Mouse (Mus musculus): ENCODE measurements around the gene Zmiz2.

DNA sequence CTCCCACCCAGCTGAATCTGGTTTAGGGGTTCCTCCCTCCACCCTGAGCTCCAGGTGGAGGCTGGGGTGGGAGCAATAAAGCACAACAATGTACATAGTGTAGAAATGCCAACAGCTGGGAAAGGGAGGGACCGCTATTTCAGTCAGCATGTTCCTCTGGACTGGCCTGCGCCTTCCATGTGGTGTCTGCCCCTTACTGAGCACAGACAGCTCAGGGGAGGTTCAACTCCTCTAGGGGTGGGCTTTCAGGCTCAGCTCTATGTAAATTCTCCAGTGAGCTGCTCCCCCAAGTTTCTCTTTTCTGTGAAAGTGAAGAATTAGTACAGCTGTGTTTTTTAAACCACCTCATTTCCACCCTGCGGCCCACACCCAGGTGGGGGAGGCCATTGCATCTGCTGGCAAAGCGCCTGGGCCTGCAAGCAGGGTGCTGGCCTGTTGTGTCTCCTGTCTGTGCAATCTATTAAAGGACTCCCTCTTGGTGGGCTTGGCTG lies 16.8 kb downstream of the Zmiz2 start:
- no peak for TF ChIP-seq GABPA (IDR thresholded peaks at IDR 0.05; ENCODE audit: low read depth, low read length)
- TF ChIP-seq EP300 (IDR thresholded peaks at IDR 0.05; ENCODE audit: low read depth in 1 of 2, low read length in 2 of 2) = no peak
- no peak for TF ChIP-seq E2F4 (IDR thresholded peaks at IDR 0.05; ENCODE audit: borderline replicate concordance, low read depth, low read length)
- no peak for TF ChIP-seq CTCF (IDR thresholded peaks at IDR 0.05 in 2 of 3, conservative IDR thresholded peaks at IDR 0.05 in 1 of 3; ENCODE audit: control insufficient read depth in 1 of 3, insufficient read depth in 1 of 3, low read depth in 2 of 3, low read length in 3 of 3, poor library complexity in 1 of 3, severe bottlenecking in 1 of 3)
- TF ChIP-seq MAFK (IDR thresholded peaks at IDR 0.05; ENCODE audit: borderline replicate concordance, low read depth, low read length) = no peak
- no peak for TF ChIP-seq MXI1 (IDR thresholded peaks at IDR 0.05; ENCODE audit: low read depth, low read length)
- TF ChIP-seq POLR2A (IDR thresholded peaks at IDR 0.05; ENCODE audit: control insufficient read depth in 1 of 2, insufficient read depth in 1 of 2, low read depth in 1 of 2, low read length in 2 of 2, poor library complexity in 1 of 2) = no peak
- TF ChIP-seq UBTF (IDR thresholded peaks at IDR 0.05; ENCODE audit: borderline replicate concordance, insufficient read depth, low read depth, low read length) = no peak
- TF ChIP-seq MYB (IDR thresholded peaks at IDR 0.05; ENCODE audit: low read depth, low read length) = no peak
- TF ChIP-seq ZNF384 (IDR thresholded peaks at IDR 0.05; ENCODE audit: low read depth, low read length) = no peak
- no peak for TF ChIP-seq TBP (IDR thresholded peaks at IDR 0.05; ENCODE audit: low read depth, low read length)

Measured in MEL (cell line).